8 mouse cellular contexts compared by ENCODE assay signal in the genomic region with DNA sequence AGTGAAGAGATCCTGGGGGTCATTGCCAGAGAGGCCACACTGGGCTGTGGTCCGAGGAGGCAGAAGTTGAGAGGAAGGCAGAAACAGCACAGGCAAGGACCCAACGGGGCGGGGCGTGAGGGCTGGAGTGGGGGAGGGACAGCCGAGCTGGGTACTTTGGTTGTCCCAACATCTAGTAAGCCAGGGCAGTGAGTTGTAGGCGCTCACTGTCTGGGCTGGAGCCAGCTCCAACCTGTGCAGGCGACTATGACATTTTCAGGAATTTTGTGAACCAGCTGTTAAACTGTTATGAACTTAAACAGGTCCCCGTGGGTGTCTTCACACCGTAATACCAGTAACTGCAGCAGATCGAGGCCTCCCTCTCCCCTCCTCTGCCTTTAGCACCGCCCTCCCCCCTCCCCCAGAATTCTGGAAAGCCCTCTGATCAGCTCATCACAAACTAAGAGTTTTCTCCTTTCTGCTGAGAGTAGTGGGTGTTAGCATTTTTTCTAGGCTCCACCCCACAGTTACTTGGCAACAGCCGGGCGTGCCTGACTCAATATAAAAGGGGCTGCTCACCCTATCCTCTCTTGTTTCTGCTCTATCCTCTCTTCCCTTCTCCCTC.
DNase-seq lines count a peak whose midpoint lies in the region; ATAC-seq and TF ChIP-seq lines count a peak whose summit lies in the region.

No protein-coding gene starts in this region.

- DNase-seq in adrenal gland, postnatal 25 days, result peak; percentile 61
- DNase-seq in frontal cortex, postnatal 14 days (ENCODE audit: low spot score in 2 of 2), result peak; percentile 39 to 53
- peak; percentile 38 for DNase-seq in limb, embryonic 11.5 days (ENCODE audit: low spot score)
- DNase-seq in retina, embryonic 14.5 days (ENCODE audit: low spot score), result peak; percentile 54

- no peaks in the 10 kb centered on the region for H3K27me3 ChIP-seq in ES-Bruce4 (ENCODE audit: control insufficient read depth, insufficient read depth, low read length, poor library complexity, severe bottlenecking)
- peaks cover 34% of the 10 kb centered on the region for H3K27me3 ChIP-seq in intestine, embryonic 15.5 days (replicated peaks)
- H3K27me3 ChIP-seq in limb, embryonic 11.5 days (ENCODE audit: control insufficient read depth, insufficient read depth, low read length), result peaks cover 19% of the 10 kb centered on the region; the same call in 1 of the 2 replicates

- ATAC-seq in intestine, embryonic 15.5 days, result 0 out of 2 replicates have a peak, but pooled peaks have one; percentile 43
- peak; percentile 26; the same call in 1 of the 2 replicates for ATAC-seq in limb, embryonic 11.5 days (ENCODE audit: insufficient number of reproducible peaks, low FRiP score, low TSS enrichment, low read depth)
- no peak for ATAC-seq in erythroid progenitor cell, adult 5-6 weeks (replicated peaks; ENCODE audit: low FRiP score, poor library complexity, severe bottlenecking)
- no peak for ATAC-seq in inflammation-experienced regulatory T-cells, adult 6 months

- no peak for TF ChIP-seq CTCF in ES-Bruce4 (IDR thresholded peaks at IDR 0.05; ENCODE audit: low read depth, low read length)

- no peaks in the 10 kb centered on the region for H3K9me3 ChIP-seq in ES-Bruce4 (replicated peaks; ENCODE audit: control insufficient read depth, insufficient read depth, low read length, poor library complexity, severe bottlenecking)
- no peaks in the 10 kb centered on the region for H3K9me3 ChIP-seq in intestine, embryonic 15.5 days
- no peaks in the 10 kb centered on the region for H3K9me3 ChIP-seq in limb, embryonic 11.5 days (ENCODE audit: control insufficient read depth, low read length)

- H3K4me1 ChIP-seq in ES-Bruce4 (ENCODE audit: control insufficient read depth, insufficient read depth, low read length), result peaks cover 6% of the 10 kb centered on the region
- H3K4me1 ChIP-seq in intestine, embryonic 15.5 days (replicated peaks), result peaks cover 11% of the 10 kb centered on the region; the same call in 1 of the 2 replicates
- H3K4me1 ChIP-seq in limb, embryonic 11.5 days (ENCODE audit: control insufficient read depth, insufficient read depth, low read length), result peaks cover 10% of the 10 kb centered on the region

- no peak overlapping the region for H3K27ac ChIP-seq in ES-Bruce4 (ENCODE audit: insufficient read depth, low read length)
- H3K27ac ChIP-seq in intestine, embryonic 15.5 days, result no peak overlapping the region
- H3K27ac ChIP-seq in limb, embryonic 11.5 days (replicated peaks; ENCODE audit: low read depth, low read length), result no peak overlapping the region

- TF ChIP-seq POLR2A in ES-Bruce4 (IDR thresholded peaks at IDR 0.05; ENCODE audit: insufficient read depth, low read length), result no peak

- TF ChIP-seq EP300 in ES-Bruce4 (IDR thresholded peaks at IDR 0.05; ENCODE audit: insufficient read depth, low read depth, low read length), result no peak

- 0 out of 2 replicates have a peak overlapping the region, but pooled peaks have one; percentile 11 for H3K9ac ChIP-seq in ES-Bruce4 (ENCODE audit: low read depth, poor library complexity, severe bottlenecking)
- H3K9ac ChIP-seq in intestine, embryonic 15.5 days, result no peak overlapping the region
- no peak overlapping the region for H3K9ac ChIP-seq in limb, embryonic 11.5 days (ENCODE audit: low read length)

- no peaks in the 10 kb centered on the region for H3K36me3 ChIP-seq in ES-Bruce4 (ENCODE audit: control insufficient read depth, insufficient read depth, low read length, poor library complexity, severe bottlenecking)
- H3K36me3 ChIP-seq in intestine, embryonic 15.5 days, result no peaks in the 10 kb centered on the region
- no peaks in the 10 kb centered on the region for H3K36me3 ChIP-seq in limb, embryonic 11.5 days (ENCODE audit: control insufficient read depth, insufficient read depth, low read length)

- H3K4me3 ChIP-seq in ES-Bruce4 (ENCODE audit: low read depth, low read length), result 0 out of 2 replicates have a peak overlapping the region, but pooled peaks have one; percentile 2
- no peak overlapping the region for H3K4me3 ChIP-seq in intestine, embryonic 15.5 days (replicated peaks)
- H3K4me3 ChIP-seq in limb, embryonic 11.5 days (ENCODE audit: low read depth, low read length), result no peak overlapping the region

- WGBS in intestine, embryonic 15.5 days, result 2% methylated on average over 13 of the region's 13 CpGs
- 2% methylated on average over 13 of the region's 13 CpGs for WGBS in limb, embryonic 11.5 days

- peak overlapping the region; percentile 38 for H3K4me2 ChIP-seq in intestine, embryonic 15.5 days (replicated peaks)
- 0 out of 2 replicates have a peak overlapping the region, but pooled peaks have one; percentile 0 for H3K4me2 ChIP-seq in limb, embryonic 11.5 days (ENCODE audit: low read depth, severe bottlenecking)

Comparison
In these comparisons a context has a peak if more than half of its experiments do, and no peak if none do; other contexts are left out.
1. ATAC-seq: peak in intestine, embryonic 15.5 days (single experiment) and limb, embryonic 11.5 days (single experiment); none in erythroid progenitor cell, adult 5-6 weeks (single experiment) and inflammation-experienced regulatory T-cells, adult 6 months (single experiment).
2. Peak in every context shown above with its lines, with median percentiles within 50 percentile points of each other: DNase-seq.